Mouse (Mus musculus): Measurements from ENCODE around the gene Ccdc27.

The Ccdc27 gene

DNA sequence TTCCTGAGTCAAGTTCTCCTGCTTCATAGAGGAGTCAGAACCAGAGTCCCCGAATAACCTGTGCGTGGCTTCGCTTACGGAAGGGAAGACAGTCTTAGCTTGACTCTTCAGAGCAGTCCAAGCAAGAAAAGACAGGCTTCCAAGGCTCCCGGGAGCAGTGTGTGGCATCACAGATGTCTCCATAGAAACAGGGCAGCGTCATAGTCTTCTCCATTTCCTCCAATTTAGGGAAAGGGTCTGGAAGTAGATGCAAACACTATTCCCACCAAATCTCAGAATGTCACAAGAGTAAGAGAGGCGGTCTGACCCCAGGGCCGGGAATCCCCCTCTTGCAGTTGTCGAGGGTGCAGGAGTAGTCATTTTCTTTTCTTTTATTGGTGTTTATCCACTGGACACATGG lies at the start of gene Ccdc27:
TSS of gene Ccdc27 (minus strand) at position 101 of the 400 bp plus-strand sequence.
- DNase-seq (ENCODE audit: low spot score), result no peak

DNA sequence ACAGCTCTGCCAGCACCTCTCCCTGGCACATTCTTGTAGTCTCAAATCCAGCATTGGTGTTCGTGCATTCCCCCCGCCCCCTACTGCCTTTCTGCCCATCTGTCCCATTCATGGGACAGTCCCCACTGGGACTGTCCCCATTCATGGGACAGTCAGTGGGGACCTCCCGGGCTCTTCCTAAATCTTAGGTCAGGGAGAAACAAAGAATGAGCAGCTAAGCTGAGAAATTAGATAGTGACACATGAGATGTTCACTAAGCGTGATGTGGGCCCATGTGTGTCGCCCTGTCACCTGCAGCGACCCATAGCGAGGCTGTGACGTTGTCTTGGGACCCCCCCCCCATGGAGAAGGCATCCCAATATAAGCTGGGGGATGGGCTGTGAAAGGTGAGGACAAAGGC lies 48.9 kb upstream of the Ccdc27 start:
- DNase-seq (ENCODE audit: low spot score), result no peak

GRCm38 (mm10) chr4:154089205-154089604 lies 46.7 kb upstream of the Ccdc27 start:
- DNase-seq (ENCODE audit: low spot score), result no peak

DNA sequence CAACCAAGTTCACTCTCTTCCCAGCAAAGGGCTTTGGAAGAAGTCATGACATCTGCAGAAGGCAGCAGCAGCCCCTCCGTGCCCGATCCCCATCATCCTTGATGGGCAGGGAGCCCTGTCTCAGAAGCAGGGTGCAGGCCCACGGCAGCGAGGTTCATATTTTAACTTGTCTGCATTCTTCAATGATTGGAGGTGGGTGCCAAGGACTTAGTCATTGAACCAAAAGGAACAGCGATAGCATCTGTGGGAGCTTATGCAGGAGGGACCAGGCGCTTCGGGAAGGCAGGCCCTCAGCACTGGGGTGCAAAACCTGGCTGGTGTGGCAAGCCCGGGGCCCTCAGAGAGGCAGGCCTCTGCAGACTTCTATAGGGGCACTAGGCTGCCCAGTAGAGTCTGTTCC lies 44.0 kb upstream of the Ccdc27 start:
- DNase-seq (ENCODE audit: low spot score), result no peak

GRCm38 (mm10) chr4:154085856-154086255 lies 43.4 kb upstream of the Ccdc27 start:
- no peak for DNase-seq (ENCODE audit: low spot score)

DNA sequence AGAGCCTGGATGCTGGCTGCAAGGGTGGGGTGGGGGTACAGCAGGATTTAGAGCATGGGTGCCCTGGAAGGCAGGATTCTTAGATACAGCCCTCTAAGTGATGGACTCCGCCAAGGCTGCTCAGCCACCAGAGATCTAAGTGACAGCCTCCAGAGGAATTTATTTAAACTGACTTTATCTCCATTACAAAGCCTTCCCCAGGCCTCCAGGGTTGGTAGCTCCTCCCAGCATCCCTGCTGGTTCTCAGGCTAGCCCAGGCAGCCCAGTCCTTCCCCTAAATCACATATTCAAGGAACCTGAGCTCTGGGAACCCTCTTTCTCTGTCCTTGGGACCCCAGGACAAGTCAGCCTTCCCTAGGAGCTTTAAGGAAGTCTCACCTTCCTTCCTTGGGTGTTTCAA lies 39.5 kb upstream of the Ccdc27 start:
- no peak for DNase-seq (ENCODE audit: low spot score)

DNA sequence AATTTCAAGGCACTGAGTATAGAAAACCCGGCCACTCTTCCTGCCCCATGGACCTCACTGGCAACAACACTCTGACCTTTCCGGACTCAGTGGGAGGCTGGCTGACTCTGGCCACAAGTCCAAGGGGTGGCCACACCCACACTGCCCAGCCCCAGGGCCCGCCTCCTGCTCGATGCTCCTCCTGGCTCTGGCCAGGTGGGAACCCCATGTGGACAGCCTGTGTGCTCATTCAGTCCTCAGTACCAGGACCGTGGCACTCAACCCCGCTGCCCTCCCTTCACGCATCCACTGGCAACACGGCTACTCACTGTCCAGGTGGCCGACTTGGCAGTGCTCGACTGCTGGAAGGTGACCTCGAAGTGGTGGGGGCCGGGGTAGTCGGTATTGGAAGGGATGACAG lies 38.5 kb upstream of the Ccdc27 start:
- DNase-seq (ENCODE audit: low spot score), result no peak

DNA sequence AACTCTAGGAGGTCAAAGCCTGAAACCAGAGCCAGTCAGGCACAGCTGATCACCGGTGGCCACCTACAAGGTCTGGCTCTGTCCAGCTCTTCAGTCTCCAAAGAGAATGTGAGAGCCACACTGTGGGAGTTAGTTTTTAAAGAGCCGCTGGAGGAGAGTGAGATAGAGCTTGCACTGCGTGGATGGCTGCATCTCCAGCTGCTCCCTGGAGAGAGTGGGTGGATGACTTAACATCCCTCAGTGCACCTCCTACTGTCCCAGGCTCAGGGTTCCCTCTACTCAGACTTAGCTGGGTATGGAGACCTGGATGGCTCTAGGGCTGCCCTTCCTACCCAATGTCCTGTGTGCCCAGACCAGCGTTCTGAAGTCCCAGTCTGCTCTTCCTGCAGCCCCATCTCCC lies 37.7 kb upstream of the Ccdc27 start:
- no peak for DNase-seq (ENCODE audit: low spot score)

DNA sequence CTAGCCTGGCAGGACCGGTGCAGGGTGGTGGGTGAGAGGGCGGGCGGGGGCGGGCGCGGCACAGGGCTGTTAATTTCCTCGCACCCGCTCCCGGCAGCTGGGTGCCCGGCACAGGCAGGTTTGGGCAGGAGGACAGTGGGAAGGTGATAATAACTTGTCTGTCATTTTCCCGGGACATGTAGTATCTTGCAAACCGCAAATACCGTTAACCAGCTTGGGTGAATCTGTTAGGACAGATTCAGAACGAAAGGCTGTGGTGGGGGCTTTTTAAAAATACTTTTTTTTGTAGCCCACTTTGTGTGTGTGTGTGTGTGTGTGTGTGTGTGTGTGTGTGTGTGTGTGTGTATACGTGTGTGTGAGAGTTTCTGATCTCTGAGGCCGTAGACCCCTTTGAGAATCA lies 29.5 kb upstream of the Ccdc27 start:
- DNase-seq (ENCODE audit: low spot score), result no peak

GRCm38 (mm10) chr4:154071521-154071920 lies 29.0 kb upstream of the Ccdc27 start:
- DNase-seq (ENCODE audit: low spot score), result peak; percentile 9

DNA sequence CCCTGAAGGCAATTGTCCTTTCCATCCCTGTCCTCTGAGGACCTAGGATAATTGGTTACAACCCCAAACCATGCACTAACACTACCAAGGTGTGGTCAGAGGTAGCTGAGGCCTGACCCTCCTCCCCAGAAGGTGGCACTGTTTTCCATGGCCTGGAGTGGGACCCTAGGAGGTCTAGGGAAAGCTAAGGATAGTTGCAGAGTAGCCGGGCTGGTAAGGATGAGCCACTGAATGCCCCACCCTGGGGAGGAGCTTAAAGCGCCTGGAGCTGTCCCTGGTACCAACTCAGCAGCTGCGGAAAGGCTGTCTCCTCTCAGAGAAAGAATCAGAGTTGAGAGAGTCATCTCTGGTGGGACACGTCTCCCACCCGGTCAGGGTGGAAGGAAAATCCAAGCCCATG lies 28.4 kb upstream of the Ccdc27 start:
- peak; percentile 74 for DNase-seq (ENCODE audit: low spot score)

- peak; percentile 69 for DNase-seq (ENCODE audit: low spot score)
These were observed 22.6 kb upstream of the Ccdc27 start for GRCm38 (mm10) chr4:154064827-154065773.

DNA sequence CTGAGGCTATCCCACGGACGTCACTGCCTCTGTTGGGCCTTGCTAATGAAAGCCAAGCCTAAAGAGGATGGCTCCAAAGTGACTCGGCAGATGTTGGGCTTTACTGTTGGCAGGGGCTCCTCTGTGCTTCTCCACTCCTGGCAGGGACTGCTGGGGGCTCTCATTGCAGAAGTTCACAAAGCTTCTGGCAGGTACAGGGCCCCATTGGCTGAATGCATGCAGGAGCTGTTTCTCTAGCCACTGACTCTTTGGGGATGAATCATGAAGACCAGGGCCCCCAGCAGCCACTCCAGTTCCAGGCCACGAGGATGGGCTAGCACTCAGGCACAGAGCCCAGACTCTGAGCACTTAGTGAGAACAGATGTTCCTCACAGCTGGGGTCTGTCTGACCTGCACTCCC lies 15.2 kb upstream of the Ccdc27 start:
- no peak for DNase-seq (ENCODE audit: low spot score)

DNA sequence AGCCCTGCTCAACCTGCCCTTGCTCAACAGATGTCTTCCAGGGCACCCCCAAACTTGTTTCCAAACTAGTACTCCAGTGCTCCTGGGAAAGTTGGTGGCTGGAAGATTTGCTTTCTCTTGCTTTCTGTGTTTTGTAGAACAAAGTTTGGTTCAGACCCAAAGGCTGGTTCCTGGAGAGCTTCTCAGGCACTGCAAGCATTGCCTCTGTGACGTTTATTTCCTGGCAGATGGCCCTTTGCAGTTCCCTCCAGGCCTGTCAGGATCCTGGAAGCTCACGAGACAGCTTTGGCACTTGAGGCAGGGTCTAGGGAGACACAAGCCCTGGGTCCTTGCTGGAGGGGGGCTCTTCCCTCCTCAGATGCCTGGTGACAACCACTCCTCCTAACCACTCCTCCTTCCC lies 14.2 kb upstream of the Ccdc27 start:
- DNase-seq (ENCODE audit: low spot score), result no peak

GRCm38 (mm10) chr4:154056046-154056445 lies 13.6 kb upstream of the Ccdc27 start:
- no peak for DNase-seq (ENCODE audit: low spot score)

DNA sequence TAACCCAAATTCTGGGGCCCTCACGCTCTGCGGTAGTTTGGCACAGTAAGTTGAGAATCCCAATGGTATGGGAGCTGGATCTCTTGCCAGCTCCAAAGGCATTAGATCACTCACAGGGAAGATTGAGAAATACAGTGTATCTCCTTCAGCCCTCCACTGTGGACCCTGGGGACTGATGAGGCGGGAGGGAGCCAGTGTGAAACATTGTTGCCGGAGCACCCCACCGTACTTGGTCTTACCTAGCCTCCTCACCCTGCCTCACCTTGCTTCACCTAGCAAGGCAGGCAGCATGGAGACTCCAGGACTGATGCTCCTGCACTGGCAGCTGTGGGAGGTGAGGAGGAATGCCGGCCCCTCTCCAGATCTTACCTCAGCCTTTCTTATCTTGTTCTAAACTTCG lies 13.0 kb upstream of the Ccdc27 start:
- no peak for DNase-seq (ENCODE audit: low spot score)

DNA sequence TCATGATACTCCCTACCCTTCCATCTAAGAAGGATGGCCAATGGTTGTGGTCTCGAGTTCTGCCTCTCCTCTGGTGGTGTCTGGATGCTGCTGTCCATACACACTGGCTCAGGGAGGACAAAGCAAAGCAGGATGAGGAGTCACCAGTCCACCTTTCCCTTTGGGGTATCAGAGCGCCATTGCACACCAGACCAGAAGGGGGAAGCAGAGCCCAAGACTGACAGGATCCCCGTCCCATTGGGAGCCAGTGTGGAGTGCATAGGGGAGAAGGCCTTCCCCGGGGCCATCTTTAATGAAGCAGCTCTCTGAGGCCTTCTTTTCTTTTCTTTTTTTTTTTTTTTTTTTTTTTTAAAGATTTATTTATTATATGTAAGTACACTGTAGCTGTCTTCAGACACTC lies 10.6 kb upstream of the Ccdc27 start:
- DNase-seq (ENCODE audit: low spot score), result peak; percentile 7

DNA sequence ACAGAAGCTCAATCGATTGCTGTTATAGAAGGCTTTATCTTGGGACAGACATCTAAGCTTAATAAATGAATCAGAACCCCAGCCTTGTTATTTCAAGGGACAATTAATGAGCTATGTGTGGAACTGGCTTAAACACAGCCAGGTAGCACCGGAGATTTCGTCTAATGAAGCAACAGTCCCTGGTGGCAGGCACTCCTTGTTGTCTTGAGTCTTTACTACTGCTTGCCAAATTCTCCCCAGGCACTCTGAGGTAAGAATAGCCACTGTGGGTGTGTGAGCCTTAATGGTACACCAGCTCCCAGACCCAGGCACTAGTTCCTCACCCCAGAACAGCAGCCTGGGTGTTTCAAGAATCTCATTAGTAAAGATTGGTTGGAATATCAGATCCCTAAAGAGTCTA lies 8.9 kb upstream of the Ccdc27 start:
- no peak for DNase-seq (ENCODE audit: low spot score)

DNA sequence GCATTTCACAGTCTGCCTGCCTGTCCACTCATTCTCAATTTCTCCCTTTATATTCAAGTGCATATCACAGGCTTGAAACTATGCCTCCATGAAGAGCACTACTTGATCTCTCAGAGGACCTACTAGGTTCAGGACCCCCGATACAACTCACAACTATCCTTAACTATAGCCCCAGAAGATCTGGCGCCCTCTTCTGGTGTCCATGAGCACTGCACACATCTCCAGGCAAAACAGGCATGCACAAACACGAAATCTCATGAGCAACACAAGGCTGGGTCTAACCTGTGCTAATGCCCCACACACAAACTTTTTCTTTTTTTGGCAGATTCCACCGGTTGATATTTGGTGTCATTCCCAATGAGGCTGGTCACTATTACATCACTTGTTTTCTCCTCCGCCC lies 3.4 kb upstream of the Ccdc27 start:
- DNase-seq (ENCODE audit: low spot score), result no peak

DNA sequence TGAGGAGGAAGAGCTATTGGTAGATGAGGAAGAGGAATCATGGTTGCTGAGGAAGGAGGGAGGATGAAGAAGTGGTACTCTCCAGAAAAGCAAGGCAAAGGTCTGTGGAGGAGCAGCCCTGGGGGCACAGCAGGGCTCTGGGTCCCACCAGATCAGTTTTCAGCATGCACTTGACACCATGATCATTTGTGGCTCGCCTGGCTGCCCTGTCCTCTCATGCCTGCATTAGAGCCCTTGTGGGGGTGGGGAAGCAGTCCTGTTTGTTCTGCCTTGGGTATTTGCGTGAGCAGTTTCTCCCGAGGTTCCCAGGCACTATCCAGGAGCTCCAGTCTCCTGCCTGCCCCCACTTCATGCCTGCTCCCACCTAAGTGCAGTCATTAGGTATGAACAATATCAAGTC lies 5.4 kb downstream of the Ccdc27 start:
- no peak for DNase-seq (ENCODE audit: low spot score)

GRCm38 (mm10) chr4:154028646-154029045 lies 13.8 kb downstream of the Ccdc27 start:
- DNase-seq (ENCODE audit: low spot score), result peak; percentile 30

GRCm38 (mm10) chr4:154028066-154028465 lies 14.4 kb downstream of the Ccdc27 start:
- no peak for DNase-seq (ENCODE audit: low spot score)

- DNase-seq (ENCODE audit: low spot score), result no peak
These were observed 16.1 kb downstream of the Ccdc27 start for GRCm38 (mm10) chr4:154026441-154026761.

Data from embryo, embryonic 10.5 days (tissue).